In genomic region chr6:116569834-116570233, GRCm38 (mm10) we compare ENCODE assay signal across 10 mouse cellular contexts. TPM values are rescaled to one million over a fixed set of nuclear protein-coding genes. Genes with fewer than 3 reads are reported as not detected.
DNase-seq lines count a peak whose midpoint lies in the region; ATAC-seq and TF ChIP-seq lines count a peak whose summit lies in the region.
"Had no signal": no experiment of that assay in that cellular context is flagged by ENCODE, and none has a peak within 500 bp of the region (broad histone marks: within the 10 kb centered on the region; RNA-seq: fewer than 3 reads in every experiment).

No protein-coding gene starts in this region.

- H3K4me2 ChIP-seq in forebrain, embryonic 12.5 days = no peak overlapping the region
- H3K4me2 ChIP-seq: limb, embryonic 13.5 days had no signal

- no peaks in the 10 kb centered on the region for H3K4me1 ChIP-seq in forebrain, embryonic 12.5 days
- H3K4me1 ChIP-seq: limb, embryonic 13.5 days had no signal

- intact Hi-C loops in gastrocnemius, adult 2 months (cut with DNase I) = no loop called here
- intact Hi-C loops in gastrocnemius, postnatal 14 days (cut with DNase I; ENCODE audit: low total_unique reads) = no loop called here

- no peak for DNase-seq in gastrocnemius, adult 2 months
- DNase-seq in gastrocnemius, postnatal 14 days = no peak
- DNase-seq in 3134 (ENCODE audit: extremely low read depth, insufficient read length, low spot score) (peak; percentile 7), R1 (ENCODE audit: low read depth, low spot score) (peak; percentile 71)
- DNase-seq in embryo, embryonic 10.5 days (ENCODE audit: low spot score) = peak; percentile 80
- DNase-seq in kidney, postnatal 10 days = peak; percentile 43
- peak; percentile 16 to 24 for DNase-seq in monocyte, adult 2 months (ENCODE audit: low read depth in 1 of 2, low spot score in 2 of 2)

- 35% methylated on average over 3 of the region's 3 CpGs for WGBS in forebrain, embryonic 12.5 days

- no peak for ATAC-seq in forebrain, embryonic 12.5 days (ENCODE audit: low FRiP score)

- no peaks in the 10 kb centered on the region for H3K36me3 ChIP-seq in forebrain, embryonic 12.5 days (replicated peaks)
- H3K36me3 ChIP-seq: limb, embryonic 13.5 days had no signal

- peak; percentile 53 for TF ChIP-seq CTCF in gastrocnemius, adult 2 months (IDR thresholded peaks at IDR 0.05)

- no peak overlapping the region for H3K9ac ChIP-seq in forebrain, embryonic 12.5 days
- H3K9ac ChIP-seq: limb, embryonic 13.5 days had no signal

- no peaks in the 10 kb centered on the region for H3K9me3 ChIP-seq in forebrain, embryonic 12.5 days
- H3K9me3 ChIP-seq: limb, embryonic 13.5 days had no signal

- no peak overlapping the region for H3K4me3 ChIP-seq in gastrocnemius, adult 2 months
- H3K4me3 ChIP-seq in forebrain, embryonic 12.5 days (replicated peaks) = no peak overlapping the region
- H3K4me3 ChIP-seq: limb, embryonic 13.5 days had no signal

- H3K27ac ChIP-seq in gastrocnemius, adult 2 months = no peak overlapping the region
- H3K27ac ChIP-seq in forebrain, embryonic 12.5 days = no peak overlapping the region
- H3K27ac ChIP-seq: limb, embryonic 13.5 days had no signal

- no peaks in the 10 kb centered on the region for H3K27me3 ChIP-seq in forebrain, embryonic 12.5 days
- H3K27me3 ChIP-seq: limb, embryonic 13.5 days had no signal

RNA-seq across cellular contexts. Expression of gene Olfr215, which starts 14.2 kb away (rescaled TPM):
- not detected for total RNA-seq in gastrocnemius, adult 2 months (2021)
- not detected for total RNA-seq in gastrocnemius, postnatal 14 days (2021)
- polyA plus RNA-seq in forebrain, embryonic 12.5 days (2016; fragmentation: Nextera tagmentation; extraction: Ambion mirVana) = not detected in 2 replicates
- polyA plus RNA-seq: limb, embryonic 13.5 days; stomach, embryonic 14.5 days had no signal

RNA-seq across cellular contexts. Expression of gene Olfr214, which starts 15.8 kb away (rescaled TPM):
- not detected for total RNA-seq in gastrocnemius, adult 2 months (2021)
- total RNA-seq in gastrocnemius, postnatal 14 days (2021) = not detected
- polyA plus RNA-seq in forebrain, embryonic 12.5 days (2016; fragmentation: Nextera tagmentation; extraction: Ambion mirVana) = not detected in 2 replicates
- polyA plus RNA-seq: limb, embryonic 13.5 days; stomach, embryonic 14.5 days had no signal

RNA-seq across cellular contexts. Expression of gene Gm5580, which starts 18.9 kb away (rescaled TPM):
- under 1 TPM; 0.64 to 0.71 TPM for total RNA-seq in gastrocnemius, adult 2 months (2021)
- 1 to 10 TPM; 1.5 to 1.8 TPM for total RNA-seq in gastrocnemius, postnatal 14 days (2021)
- polyA plus RNA-seq in forebrain, embryonic 12.5 days (2016; fragmentation: Nextera tagmentation; extraction: Ambion mirVana) = 0.28 and 0.68 TPM in 2 replicates

RNA-seq across cellular contexts. Expression of gene Olfr213, which starts 31.6 kb away (rescaled TPM):
- total RNA-seq in gastrocnemius, adult 2 months (2021) = not detected
- not detected for total RNA-seq in gastrocnemius, postnatal 14 days (2021)
- polyA plus RNA-seq in forebrain, embryonic 12.5 days (2016; fragmentation: Nextera tagmentation; extraction: Ambion mirVana) = not detected in 2 replicates
- polyA plus RNA-seq: limb, embryonic 13.5 days; stomach, embryonic 14.5 days had no signal

RNA-seq across cellular contexts. Expression of gene Zfp422, which starts 59.0 kb away (rescaled TPM):
- total RNA-seq in gastrocnemius, adult 2 months (2021) = 1 to 10 TPM; 7.7 to 7.9 TPM
- total RNA-seq in gastrocnemius, postnatal 14 days (2021) = 10 to 100 TPM; 12.6 to 14.8 TPM
- 316 and 342 TPM in 2 replicates for polyA plus RNA-seq in forebrain, embryonic 12.5 days (2016; fragmentation: Nextera tagmentation; extraction: Ambion mirVana)

Comparison
In these comparisons a context has a peak if more than half of its experiments do, and no peak if none do; other contexts are left out.
1. DNase-seq: peak in 3134 (single experiment), R1 (single experiment), embryo, embryonic 10.5 days (single experiment), kidney, postnatal 10 days (single experiment) and monocyte, adult 2 months (2 of 2); none in gastrocnemius, adult 2 months (single experiment) and gastrocnemius, postnatal 14 days (single experiment).